17 mouse cellular contexts compared by ENCODE assay signal in the genomic region with DNA sequence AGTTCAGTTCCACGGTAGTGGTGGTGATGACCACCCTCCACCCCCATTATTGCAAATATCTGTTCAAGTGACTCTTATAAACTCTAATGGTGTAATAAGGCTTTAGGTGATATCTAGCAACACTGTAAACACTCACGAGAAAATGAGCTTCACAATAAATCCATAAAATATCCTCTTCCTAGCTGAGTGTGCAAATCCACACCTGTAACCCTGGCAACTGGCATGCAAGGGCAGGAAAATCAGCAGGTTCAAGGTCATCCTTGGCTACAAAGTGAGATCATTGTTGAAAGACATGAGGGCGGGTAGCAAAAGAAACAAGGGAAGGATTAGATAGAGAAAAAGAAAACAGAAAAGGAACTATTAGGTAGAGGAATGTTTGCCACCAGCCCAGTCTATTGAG.
DNase-seq lines count a peak whose midpoint lies in the region; ATAC-seq lines count a peak whose summit lies in the region.
"Had no signal": no experiment of that assay in that cellular context is flagged by ENCODE, and none has a peak within 500 bp of the region (broad histone marks: within the 10 kb centered on the region; RNA-seq: fewer than 3 reads in every experiment).

No protein-coding gene starts in this region.

- H3K36me3 ChIP-seq in hindbrain, embryonic 12.5 days, result peaks cover 40% of the 10 kb centered on the region
- peaks cover 98% of the 10 kb centered on the region for H3K36me3 ChIP-seq in hindbrain, embryonic 10.5 days
- H3K36me3 ChIP-seq in midbrain, embryonic 13.5 days, result peaks cover 48% of the 10 kb centered on the region
- H3K36me3 ChIP-seq in midbrain, embryonic 10.5 days, result peaks cover 97% of the 10 kb centered on the region
- no peaks in the 10 kb centered on the region for H3K36me3 ChIP-seq in intestine, embryonic 14.5 days (ENCODE audit: control insufficient read depth, insufficient read depth, low read length)
- no peaks in the 10 kb centered on the region for H3K36me3 ChIP-seq in stomach, embryonic 16.5 days (ENCODE audit: control insufficient read depth, insufficient read depth, low read length)

- H3K27ac ChIP-seq in hindbrain, embryonic 12.5 days, result peak overlapping the region; percentile 18; the same call in 1 of the 2 replicates
- H3K27ac ChIP-seq in hindbrain, embryonic 10.5 days, result no peak overlapping the region
- 0 out of 2 replicates have a peak overlapping the region, but pooled peaks have one; percentile 20 for H3K27ac ChIP-seq in midbrain, embryonic 13.5 days
- no peak overlapping the region for H3K27ac ChIP-seq in midbrain, embryonic 10.5 days (replicated peaks)
- peak overlapping the region; percentile 59; the same call in 1 of the 2 replicates for H3K27ac ChIP-seq in intestine, embryonic 14.5 days (ENCODE audit: low read depth)
- H3K27ac ChIP-seq in stomach, embryonic 16.5 days (ENCODE audit: low read length), result no peak overlapping the region
- H3K27ac ChIP-seq: forebrain, embryonic 15.5 days had no signal

- H3K9ac ChIP-seq in hindbrain, embryonic 12.5 days, result no peak overlapping the region
- no peak overlapping the region for H3K9ac ChIP-seq in midbrain, embryonic 13.5 days (replicated peaks)
- H3K9ac ChIP-seq in intestine, embryonic 14.5 days (ENCODE audit: low read length), result no peak overlapping the region
- no peak overlapping the region for H3K9ac ChIP-seq in stomach, embryonic 16.5 days (ENCODE audit: low read length)
- H3K9ac ChIP-seq: forebrain, embryonic 15.5 days had no signal

- no peak for DNase-seq in hindbrain, embryonic 10.5 days (ENCODE audit: low spot score)
- no peak for DNase-seq in midbrain, embryonic 10.5 days (ENCODE audit: low spot score)
- DNase-seq in intestine, embryonic 14.5 days (ENCODE audit: low spot score), result no peak
- DNase-seq in spleen, postnatal 10 days (ENCODE audit: low spot score in 2 of 2), result no peak
- DNase-seq: adrenal gland, adult 2 months; adrenal gland, postnatal 25 days; cerebellum, adult 2 months; cerebellum, postnatal 10 days; gastrocnemius, postnatal 36 days; heart, adult 11 months; heart, postnatal 10 days; heart, postnatal 4 days had no signal

- 86% methylated on average over 3 of the region's 3 CpGs for WGBS in hindbrain, embryonic 12.5 days
- 93% methylated on average over 3 of the region's 3 CpGs for whole genome bisulfite sequencing in hindbrain, embryonic 10.5 days
- WGBS in midbrain, embryonic 13.5 days, result 76% methylated on average over 3 of the region's 3 CpGs
- 91% methylated on average over 3 of the region's 3 CpGs for WGBS in midbrain, embryonic 10.5 days
- 67% methylated on average over 3 of the region's 3 CpGs for WGBS in intestine, embryonic 14.5 days
- 58% methylated on average over 3 of the region's 3 CpGs for WGBS in stomach, embryonic 16.5 days

- no peak overlapping the region for H3K4me3 ChIP-seq in hindbrain, embryonic 12.5 days
- no peak overlapping the region for H3K4me3 ChIP-seq in hindbrain, embryonic 10.5 days
- no peak overlapping the region for H3K4me3 ChIP-seq in midbrain, embryonic 13.5 days (replicated peaks)
- no peak overlapping the region for H3K4me3 ChIP-seq in midbrain, embryonic 10.5 days
- no peak overlapping the region for H3K4me3 ChIP-seq in intestine, embryonic 14.5 days (ENCODE audit: low read depth, low read length)
- H3K4me3 ChIP-seq in stomach, embryonic 16.5 days (replicated peaks; ENCODE audit: low read length), result no peak overlapping the region
- H3K4me3 ChIP-seq: forebrain, embryonic 15.5 days had no signal

- H3K27me3 ChIP-seq in hindbrain, embryonic 12.5 days, result no peaks in the 10 kb centered on the region
- H3K27me3 ChIP-seq in hindbrain, embryonic 10.5 days (ENCODE audit: insufficient read depth, poor library complexity, severe bottlenecking), result no peaks in the 10 kb centered on the region
- no peaks in the 10 kb centered on the region for H3K27me3 ChIP-seq in midbrain, embryonic 13.5 days
- no peaks in the 10 kb centered on the region for H3K27me3 ChIP-seq in midbrain, embryonic 10.5 days (ENCODE audit: low read depth, poor library complexity, severe bottlenecking)
- no peaks in the 10 kb centered on the region for H3K27me3 ChIP-seq in intestine, embryonic 14.5 days (replicated peaks; ENCODE audit: control insufficient read depth, insufficient read depth, low read length)
- no peaks in the 10 kb centered on the region for H3K27me3 ChIP-seq in stomach, embryonic 16.5 days (ENCODE audit: control insufficient read depth, insufficient read depth, low read length)
- H3K27me3 ChIP-seq: forebrain, embryonic 15.5 days had no signal

- H3K4me1 ChIP-seq in hindbrain, embryonic 12.5 days, result peaks cover 9% of the 10 kb centered on the region; the same call in 1 of the 2 replicates
- peaks cover 15% of the 10 kb centered on the region for H3K4me1 ChIP-seq in hindbrain, embryonic 10.5 days (replicated peaks)
- peaks cover 29% of the 10 kb centered on the region for H3K4me1 ChIP-seq in midbrain, embryonic 13.5 days (replicated peaks)
- H3K4me1 ChIP-seq in midbrain, embryonic 10.5 days, result peaks cover 16% of the 10 kb centered on the region
- H3K4me1 ChIP-seq in intestine, embryonic 14.5 days (replicated peaks; ENCODE audit: control insufficient read depth, insufficient read depth, low read length), result no peaks in the 10 kb centered on the region
- no peaks in the 10 kb centered on the region; the same call in 1 of the 2 replicates for H3K4me1 ChIP-seq in stomach, embryonic 16.5 days (ENCODE audit: control insufficient read depth, insufficient read depth, low read length)

- H3K9me3 ChIP-seq in hindbrain, embryonic 12.5 days (replicated peaks), result 0 out of 2 replicates have a peak, but pooled peaks cover 5% of the 10 kb centered on the region
- H3K9me3 ChIP-seq in hindbrain, embryonic 10.5 days, result peaks cover 8% of the 10 kb centered on the region; the same call in 1 of the 2 replicates
- H3K9me3 ChIP-seq in midbrain, embryonic 13.5 days, result peaks cover 4% of the 10 kb centered on the region; the same call in 1 of the 2 replicates
- H3K9me3 ChIP-seq in midbrain, embryonic 10.5 days (replicated peaks), result peaks cover 27% of the 10 kb centered on the region
- 0 out of 2 replicates have a peak, but pooled peaks cover 3% of the 10 kb centered on the region for H3K9me3 ChIP-seq in intestine, embryonic 14.5 days (ENCODE audit: control insufficient read depth, low read length)
- no peaks in the 10 kb centered on the region for H3K9me3 ChIP-seq in stomach, embryonic 16.5 days (replicated peaks; ENCODE audit: control insufficient read depth, low read length)
- H3K9me3 ChIP-seq: forebrain, embryonic 15.5 days had no signal

- ATAC-seq in hindbrain, embryonic 12.5 days (ENCODE audit: low FRiP score), result no peak
- ATAC-seq in midbrain, embryonic 13.5 days, result no peak
- ATAC-seq in intestine, embryonic 14.5 days (replicated peaks; ENCODE audit: low FRiP score, low TSS enrichment, low read depth), result no peak; the same call in 1 of the 2 replicates
- ATAC-seq in stomach, embryonic 16.5 days (ENCODE audit: insufficient read depth, low FRiP score), result no peak
- ATAC-seq: activated CD4-positive, CD25-positive, alpha-beta regulatory T cell, adult 4 months; forebrain, embryonic 15.5 days had no signal

- H3K4me2 ChIP-seq in hindbrain, embryonic 12.5 days (replicated peaks), result no peak overlapping the region
- no peak overlapping the region for H3K4me2 ChIP-seq in midbrain, embryonic 13.5 days (replicated peaks)
- H3K4me2 ChIP-seq in intestine, embryonic 14.5 days (ENCODE audit: low read length), result no peak overlapping the region
- H3K4me2 ChIP-seq in stomach, embryonic 16.5 days (ENCODE audit: low read depth, low read length), result 0 out of 2 replicates have a peak overlapping the region, but pooled peaks have one; percentile 6
- H3K4me2 ChIP-seq: forebrain, embryonic 15.5 days had no signal

Comparison
In these comparisons a context has a peak if more than half of its experiments do, and no peak if none do; other contexts are left out.
1. H3K27ac ChIP-seq: peak in hindbrain, embryonic 12.5 days (single experiment), midbrain, embryonic 13.5 days (single experiment) and intestine, embryonic 14.5 days (single experiment); none in hindbrain, embryonic 10.5 days (single experiment), midbrain, embryonic 10.5 days (single experiment) and stomach, embryonic 16.5 days (single experiment).